Mouse (Mus musculus) heart, postnatal 36 days (tissue): Measurements from ENCODE around the gene Gm42688. TPM values are rescaled to one million over a fixed set of nuclear protein-coding genes. Genes with fewer than 3 reads are reported as not detected.
A peak's percentile ranks its signal among the peaks of the same experiment; 100 is the strongest.
"Not testable (repeated sequence)": the region's sequence is repeated elsewhere in the genome, so short reads cannot be mapped to it uniquely, and the experiment has no call there.

Experiments used
- DNase-seq, 2 experiments: peaks; one replicate each; pipeline ENCODE4 v3.0.0; 2021 to 2022
- intact Hi-C: fragments of 180-260 bp; cut with DNase I; formaldehyde crosslinking; loops from one replicate; pipeline ENCODE4 v1.15.1; 2025
- total RNA-seq, 2 experiments: library from RNA; stranded (reverse); gene quantifications; 2 replicates each; pipeline ENCODE4 v1.2.3; 2021

Gm42688 gene
- total RNA-seq, 2 experiments from 2014 or later = 1.1 to 1.4 TPM

- no peak for DNase-seq
- intact Hi-C loops = no loop called here
These were observed 35.0 kb downstream of the Gm42688 start for GRCm38 (mm10) chr6:83136291-83136880.

GRCm38 (mm10) chr6:83136881-83137575 is 35.6 kb downstream of the Gm42688 start:
- DNase-seq = peak; percentile 69 to 89
- intact Hi-C loops = no loop called here

DNA sequence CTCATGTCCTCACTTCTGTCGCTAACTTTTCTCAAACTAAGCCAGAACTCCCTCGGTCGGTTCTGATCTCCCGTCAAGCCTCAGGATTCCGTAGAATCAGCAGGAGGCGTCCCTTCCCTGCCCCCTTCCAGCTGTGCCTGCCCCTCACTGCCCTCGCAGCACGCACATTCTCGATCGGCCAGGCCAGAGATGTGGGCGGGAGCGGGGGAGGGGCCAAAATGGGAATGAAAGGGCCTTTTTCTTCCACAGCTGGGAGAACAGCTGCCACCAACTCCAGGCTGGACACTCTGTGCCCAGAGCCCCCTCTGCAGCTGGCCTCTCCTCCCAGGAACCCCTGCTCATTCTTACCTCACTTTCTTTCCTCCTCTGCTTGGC is 36.1 kb downstream of the Gm42688 start:
- DNase-seq = peak in 1 of 2 experiments; percentile 86
- intact Hi-C loops = no loop called here

DNA sequence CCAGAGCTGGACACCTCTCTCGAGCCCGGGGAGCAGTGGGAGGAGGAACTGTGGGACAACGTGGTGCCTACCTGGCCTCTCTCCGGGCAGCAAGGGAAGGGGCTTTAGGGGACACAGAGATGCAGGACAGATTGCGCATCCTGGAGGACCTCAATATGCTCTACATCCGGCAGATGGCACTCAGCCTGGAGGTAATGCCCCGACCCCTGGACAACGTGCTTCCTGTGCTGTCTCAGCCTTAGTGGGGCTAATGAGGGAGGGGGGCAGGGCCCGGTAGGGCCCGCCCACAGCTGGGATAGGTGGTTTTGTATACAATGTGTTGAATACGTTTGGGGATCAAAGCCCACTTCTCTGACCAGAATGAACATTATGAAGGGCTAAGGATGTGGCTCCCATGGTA is 36.6 kb downstream of the Gm42688 start:
- no peak for DNase-seq
- intact Hi-C loops = no loop called here

- intact Hi-C loops = no loop called here
These were observed 38.6 kb downstream of the Gm42688 start for GRCm38 (mm10) chr6:83140044-83140443.

GRCm38 (mm10) chr6:83141636-83142035 is 40.2 kb downstream of the Gm42688 start:
- intact Hi-C loops = no loop called here
- DNase-seq = no peak

More at GRCm38 (mm10) chr6:83140044-83140443, 38.6 kb downstream of the Gm42688 start:
- DNase-seq = no peak

DNA sequence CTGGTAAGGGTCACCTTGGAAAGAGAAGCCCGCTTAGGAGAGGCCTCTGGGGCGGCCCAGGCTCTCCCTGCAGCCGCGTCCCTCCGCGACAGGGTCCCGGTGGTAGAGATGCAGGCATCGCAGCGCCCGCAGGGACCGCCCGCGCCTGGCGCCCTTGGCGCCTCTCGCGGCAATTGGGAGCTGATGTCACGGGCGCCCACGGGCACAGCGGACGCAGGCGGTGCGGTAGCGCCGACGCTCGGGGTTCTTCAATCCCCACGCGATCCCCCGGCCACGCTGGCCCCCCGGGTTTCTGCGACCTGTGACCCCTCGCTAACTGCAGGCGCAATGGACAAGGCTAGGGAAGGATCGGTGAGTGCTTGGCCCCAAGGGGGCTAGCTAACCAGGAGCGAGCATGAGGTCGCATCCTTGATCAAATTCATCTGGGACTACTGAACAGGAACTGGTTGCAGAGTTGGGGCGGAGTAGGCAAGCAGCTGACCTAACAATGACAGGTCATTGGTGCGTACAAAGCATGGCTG is 40.9 kb downstream of the Gm42688 start:
- no peak for DNase-seq
- intact Hi-C loops = no loop called here

GRCm38 (mm10) chr6:83142886-83143285 is 41.5 kb downstream of the Gm42688 start:
- no peak for DNase-seq
- intact Hi-C loops = no loop called here

GRCm38 (mm10) chr6:83145209-83145608 is 43.8 kb downstream of the Gm42688 start:
- no peak for DNase-seq

DNA sequence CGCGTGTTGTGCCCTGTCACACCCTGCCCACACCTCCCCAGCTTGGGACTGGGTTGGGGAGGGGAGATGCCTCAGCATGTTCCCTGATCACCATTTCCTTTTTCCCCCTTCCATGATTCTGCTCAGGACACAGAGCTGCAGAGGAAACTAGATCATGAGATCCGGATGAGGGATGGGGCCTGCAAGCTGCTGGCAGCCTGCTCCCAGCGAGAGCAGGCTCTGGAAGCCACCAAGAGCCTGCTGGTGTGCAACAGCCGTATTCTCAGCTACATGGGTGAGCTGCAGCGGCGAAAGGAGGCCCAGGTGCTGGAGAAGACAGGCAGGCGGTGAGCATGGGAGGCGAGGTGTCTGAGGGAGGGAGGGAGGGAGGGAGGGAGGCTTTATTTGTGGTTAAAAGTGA is 44.4 kb downstream of the Gm42688 start:
- DNase-seq = no peak
- intact Hi-C loops = no loop called here

More at GRCm38 (mm10) chr6:83145209-83145608, 43.8 kb downstream of the Gm42688 start:
- intact Hi-C loops = no loop called here

DNA sequence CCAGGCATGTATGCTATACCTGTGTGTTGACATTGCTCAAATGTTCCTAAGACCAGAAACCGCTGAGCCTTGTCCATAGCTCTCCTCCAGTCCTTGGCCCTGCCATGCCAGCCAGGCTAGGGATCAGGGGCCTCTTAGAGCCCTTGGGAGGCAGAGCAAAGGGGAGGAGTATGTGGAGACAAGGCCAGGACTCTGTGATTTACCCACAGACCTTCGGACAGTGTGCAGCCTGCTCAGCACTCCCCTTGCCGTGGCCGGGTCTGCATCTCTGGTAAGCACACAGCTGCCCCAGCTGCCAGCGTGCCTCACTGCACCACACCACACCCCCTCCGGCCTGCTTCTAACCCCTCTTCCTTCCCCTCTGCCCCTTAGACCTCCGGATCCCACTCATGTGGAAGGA is 45.9 kb downstream of the Gm42688 start:
- no peak for DNase-seq
- intact Hi-C loops = no loop called here

GRCm38 (mm10) chr6:83151721-83152120 is 50.3 kb downstream of the Gm42688 start:
- DNase-seq = no peak
- intact Hi-C loops = no loop called here

GRCm38 (mm10) chr6:83153038-83153437 is 51.6 kb downstream of the Gm42688 start:
- intact Hi-C loops = no loop called here
- no peak for DNase-seq

GRCm38 (mm10) chr6:83153485-83153884 is 52.1 kb downstream of the Gm42688 start:
- DNase-seq = no peak

GRCm38 (mm10) chr6:83155552-83156238 is 54.3 kb downstream of the Gm42688 start:
- intact Hi-C loops = no loop called here
- DNase-seq = peak in 1 of 2 experiments; percentile 11

More at GRCm38 (mm10) chr6:83153485-83153884, 52.1 kb downstream of the Gm42688 start:
- intact Hi-C loops = no loop called here

GRCm38 (mm10) chr6:83156259-83156684 is 54.9 kb downstream of the Gm42688 start, which contains the start of the genes Wdr54 and 1700003E16Rik:
Gene Wdr54 (minus strand): TSS chr6:83156397.
Gene 1700003E16Rik (plus strand): TSS chr6:83156404.
- DNase-seq = peak; percentile 51 to 63
- intact Hi-C loops = no loop called here

DNA sequence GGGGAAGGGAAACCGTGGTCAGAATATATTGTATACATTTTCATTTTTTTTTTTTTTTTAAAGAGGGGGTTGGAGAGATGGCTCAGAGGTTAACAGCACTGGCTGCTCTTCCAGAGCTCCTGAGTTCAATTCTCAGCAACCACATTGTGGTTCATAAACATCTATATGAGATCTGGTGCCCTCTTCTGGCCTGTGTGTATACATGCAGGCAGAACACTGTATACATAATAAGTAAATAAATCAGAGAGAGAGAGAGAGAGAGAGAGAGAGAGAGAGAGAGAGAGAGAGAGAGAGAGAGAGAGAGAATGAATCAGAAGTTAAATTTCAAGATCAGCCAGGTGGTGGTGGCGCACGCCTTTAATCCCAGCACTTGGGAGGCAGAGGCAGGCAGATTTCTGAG is 58.0 kb downstream of the Gm42688 start:
- intact Hi-C loops = not testable (repeated sequence)
- DNase-seq = peak in 1 of 2 experiments; percentile 16
